Mouse (Mus musculus) CH12.LX (cell line): Measurements from ENCODE around the gene Tdrd12. TPM values are rescaled to one million over a fixed set of nuclear protein-coding genes. Genes with fewer than 3 reads are reported as not detected.

Experiments
- DNase-seq: peaks from one replicate; pipeline ENCODE4 v3.0.0-alpha.2; 2013; ENCODE audit errors: extremely low read depth
- H3K27ac ChIP-seq: 2 replicates; pipeline ENCODE4 v1.5.1; 2012; ENCODE audit warnings: low read depth, mild to moderate bottlenecking, control low read depth, moderate library complexity; ENCODE audit not compliant: insufficient read depth
- H3K27me3 ChIP-seq: replicated peaks from 2 replicates; pipeline ENCODE3; 2012; ENCODE audit warnings: inconsistent platforms
- H3K36me3 ChIP-seq, 2 experiments: replicated peaks in 1 of 2; 2 replicates each; pipeline versions ENCODE3 to v1.6.1; 2012; ENCODE audit warnings: inconsistent platforms in 1 of 2, low read length in 1 of 2, mild to moderate bottlenecking in 1 of 2, mixed read lengths in 1 of 2, moderate library complexity in 1 of 2; ENCODE audit not compliant: control insufficient read depth in 1 of 2, insufficient read depth in 1 of 2
- H3K4me1 ChIP-seq, 2 experiments: 2 replicates each; pipeline ENCODE4 v1.6.1; 2012; ENCODE audit warnings: inconsistent platforms in 1 of 2, moderate library complexity in 1 of 2; ENCODE audit not compliant: insufficient read depth in 2 of 2, control insufficient read depth in 1 of 2
- H3K4me2 ChIP-seq: 2 replicates; pipeline ENCODE4 v1.6.1; 2012; ENCODE audit warnings: low read depth, mild to moderate bottlenecking, control low read depth; ENCODE audit not compliant: poor library complexity, insufficient read depth, severe bottlenecking
- H3K4me3 ChIP-seq, 3 experiments: fragments of 150-350 bp in 1 of 3; sonication (generic) in 1 of 3; replicated peaks in 1 of 3; 2 replicates each; pipeline versions ENCODE3 to v1.5.1; 2011 to 2012; ENCODE audit warnings: low read depth in 2 of 3, low read length in 2 of 3, mild to moderate bottlenecking in 2 of 3, moderate library complexity in 2 of 3, control low read depth in 1 of 3, improper control_type of control experiment in 1 of 3, inconsistent platforms in 1 of 3, mixed read lengths in 1 of 3; ENCODE audit not compliant: poor library complexity in 1 of 3
- H3K79me2 ChIP-seq: replicated peaks from 2 replicates; pipeline ENCODE4 v1.6.1; 2012; ENCODE audit warnings: mild to moderate bottlenecking, moderate library complexity; ENCODE audit not compliant: control insufficient read depth, poor library complexity, insufficient read depth, severe bottlenecking; ENCODE audit errors: extremely low read depth
- H3K9ac ChIP-seq: 2 replicates; pipeline ENCODE4 v1.6.1; 2012; ENCODE audit warnings: low read depth, mild to moderate bottlenecking, control low read depth, moderate library complexity; ENCODE audit not compliant: insufficient read depth
- H3K9me3 ChIP-seq: replicated peaks from 2 replicates; pipeline ENCODE3; 2012; ENCODE audit warnings: low read length, inconsistent platforms, mixed read lengths
- BHLHE40 ChIP-seq: IDR thresholded peaks from 2 replicates; pipeline ENCODE4 v1.6.1; 2011; ENCODE audit warnings: mild to moderate bottlenecking, low read depth, low read length, improper control_type of control experiment
- CHD1 ChIP-seq: IDR thresholded peaks from 2 replicates; pipeline ENCODE4 v1.6.1; 2012; ENCODE audit warnings: low read depth, low read length, improper control_type of control experiment, inconsistent platforms
- CHD2 ChIP-seq: IDR thresholded peaks from 2 replicates; pipeline ENCODE4 v1.6.1; 2011; ENCODE audit warnings: low read length, improper control_type of control experiment
- CTCF ChIP-seq, 2 experiments: IDR thresholded peaks in 1 of 2; conservative IDR thresholded peaks in 1 of 2; 2 replicates each; pipeline ENCODE4 v1.5.1; 2011 to 2012; ENCODE audit warnings: low read depth in 2 of 2, low read length in 2 of 2, improper control_type of control experiment in 1 of 2, inconsistent platforms in 1 of 2, mild to moderate bottlenecking in 1 of 2, moderate library complexity in 1 of 2
- ELF1 ChIP-seq: IDR thresholded peaks from 2 replicates; pipeline ENCODE4 v1.6.1; 2014; ENCODE audit warnings: low read depth, mild to moderate bottlenecking, inconsistent platforms, low read length, improper control_type of control experiment
- EP300 ChIP-seq: IDR thresholded peaks from 2 replicates; pipeline ENCODE4 v1.6.1; 2011; ENCODE audit warnings: low read length, improper control_type of control experiment
- ETS1 ChIP-seq: conservative IDR thresholded peaks from 2 replicates; pipeline ENCODE4 v1.6.1; 2012; ENCODE audit warnings: low read depth, mild to moderate bottlenecking, inconsistent platforms, low read length, improper control_type of control experiment, moderate library complexity
- HCFC1 ChIP-seq: IDR thresholded peaks from 2 replicates; pipeline ENCODE4 v1.6.1; 2012; ENCODE audit warnings: low read depth, mild to moderate bottlenecking, inconsistent platforms, low read length, improper control_type of control experiment
- IRF4 ChIP-seq: IDR thresholded peaks from 2 replicates; pipeline ENCODE4 v1.6.1; 2014; ENCODE audit warnings: low read depth, mild to moderate bottlenecking, inconsistent platforms, low read length, improper control_type of control experiment
- JUN ChIP-seq: IDR thresholded peaks from 2 replicates; pipeline ENCODE4 v1.6.1; 2011; ENCODE audit warnings: low read depth, mild to moderate bottlenecking, low read length, improper control_type of control experiment, moderate library complexity; ENCODE audit not compliant: insufficient read depth
- MAFK ChIP-seq: IDR thresholded peaks from 2 replicates; pipeline ENCODE4 v1.6.1; 2011; ENCODE audit warnings: low read length, improper control_type of control experiment; ENCODE audit not compliant: insufficient replicate concordance
- MAZ ChIP-seq: IDR thresholded peaks from 2 replicates; pipeline ENCODE4 v1.6.1; 2012; ENCODE audit warnings: low read depth, mild to moderate bottlenecking, inconsistent platforms, low read length, improper control_type of control experiment, moderate library complexity
- NELFE ChIP-seq: IDR thresholded peaks from 2 replicates; pipeline ENCODE4 v1.6.1; 2011; ENCODE audit warnings: low read depth, low read length, improper control_type of control experiment
- POLR2A ChIP-seq: IDR thresholded peaks from 2 replicates; pipeline ENCODE4 v1.6.1; 2011; ENCODE audit warnings: low read depth, mild to moderate bottlenecking, improper control_type of control experiment, low read length
- POLR2AphosphoS2 ChIP-seq: IDR thresholded peaks from 2 replicates; pipeline ENCODE4 v1.6.1; 2011; ENCODE audit warnings: low read depth, low read length, improper control_type of control experiment
- RAD21 ChIP-seq: IDR thresholded peaks from 2 replicates; pipeline ENCODE4 v1.6.1; 2011; ENCODE audit warnings: low read depth, mild to moderate bottlenecking, low read length, improper control_type of control experiment, moderate library complexity
- SIN3A ChIP-seq: IDR thresholded peaks from 2 replicates; pipeline ENCODE4 v1.6.1; 2012; ENCODE audit warnings: low read length, improper control_type of control experiment, inconsistent platforms
- SMC3 ChIP-seq: IDR thresholded peaks from 2 replicates; pipeline ENCODE4 v1.6.1; 2011; ENCODE audit warnings: low read depth, low read length, improper control_type of control experiment
- TBP ChIP-seq: conservative IDR thresholded peaks from 2 replicates; pipeline ENCODE4 v1.6.1; 2011; ENCODE audit warnings: low read depth, low read length, improper control_type of control experiment
- TCF12 ChIP-seq: IDR thresholded peaks from 2 replicates; pipeline ENCODE4 v1.6.1; 2014; ENCODE audit warnings: low read depth, mild to moderate bottlenecking, inconsistent platforms, low read length, improper control_type of control experiment
- USF1 ChIP-seq: IDR thresholded peaks from 2 replicates; pipeline ENCODE4 v1.6.1; 2014; ENCODE audit warnings: low read depth, mild to moderate bottlenecking, inconsistent platforms, low read length, improper control_type of control experiment
- ZKSCAN1 ChIP-seq: IDR thresholded peaks from 2 replicates; pipeline ENCODE4 v1.6.1; 2012; ENCODE audit warnings: low read depth, inconsistent platforms, low read length, improper control_type of control experiment, borderline replicate concordance
- ZMIZ1 ChIP-seq: IDR thresholded peaks from 2 replicates; pipeline ENCODE4 v1.6.1; 2012; ENCODE audit warnings: low read depth, mild to moderate bottlenecking, inconsistent platforms, low read length, improper control_type of control experiment
- dilution Hi-C: fragments of 300-500 bp; cut with MboI; formaldehyde crosslinking; loops from 2 replicates; pipeline ENCODE4 v1.14.3; 2020; ENCODE audit warnings: low sequenced_read_pairs; ENCODE audit not compliant: extremely low pct_unique_long_range_greater_than_20kb, extremely low pct_ligation_motif_present
- in situ Hi-C: fragments of 300-500 bp; cut with MboI; formaldehyde crosslinking; loops from 3 replicates; pipeline ENCODE4 v1.14.3; 2019; ENCODE audit warnings: low sequenced_read_pairs, low pct_ligation_motif_present, low pct_unique_long_range_greater_than_20kb, mixed read lengths
- polyA plus RNA-seq: library from polyadenylated mRNA; unstranded; fragments of >175 nt; gene quantifications from 2 replicates; pipeline ENCODE4 v1.2.1, GENCODE M21; 2012; ENCODE audit warnings: low read depth; ENCODE audit not compliant: insufficient read length
- total RNA-seq, 2 experiments: library from RNA; depleted of rRNA; stranded (reverse); fragments of 300-350 nt in 1 of 2; fragments of >200 nt in 1 of 2; gene quantifications; 2 replicates each; pipeline ENCODE4 v1.2.3; 2012 to 2014

The Tdrd12 gene
- total and polyA plus RNA-seq, 3 experiments, result 0.08 to 0.21 (median 0.19) TPM

DNA sequence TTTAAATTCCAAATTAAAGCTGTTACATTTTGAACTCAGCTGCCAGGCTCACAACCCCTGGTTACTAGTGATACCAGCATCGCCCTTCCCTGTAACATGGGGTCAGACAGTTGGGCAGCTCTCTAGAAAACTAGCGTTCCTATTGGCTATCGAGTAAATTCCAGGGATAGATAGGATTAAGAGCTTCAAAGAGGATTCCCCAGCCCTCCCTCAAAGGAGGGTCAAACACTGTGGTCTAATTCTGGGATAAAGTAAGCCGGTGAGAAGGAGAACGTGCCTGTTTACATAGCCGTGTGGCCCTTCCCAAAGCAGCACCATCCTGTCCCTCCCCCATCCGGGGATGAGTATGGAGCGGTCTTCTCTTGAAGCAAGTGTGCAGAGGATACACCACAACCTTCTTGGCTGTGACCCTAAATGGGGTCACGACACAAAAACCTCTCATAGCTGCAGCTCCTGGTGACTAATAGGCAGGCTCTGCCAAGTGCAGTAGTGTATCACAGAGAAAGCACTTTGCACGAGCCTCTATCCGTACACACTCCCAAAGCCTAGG, 46.0 kb upstream of the Tdrd12 start:
- DNase-seq, result no peak
- in situ Hi-C loops, result no loop called here
- H3K27ac ChIP-seq, result no peak overlapping the region
- H3K9me3 ChIP-seq, result peaks cover 4% of the 10 kb centered on the region
- dilution Hi-C loops, result no loop called here
- H3K27me3 ChIP-seq, result peaks cover 27% of the 10 kb centered on the region
- peaks cover 0 to 2% of the 10 kb centered on the region in 2 experiments for H3K36me3 ChIP-seq
- H3K9ac ChIP-seq, result no peak overlapping the region
- TF ChIP-seq CHD1 (no peak), CHD2 (no peak), SMC3 (no peak), HCFC1 (no peak), MAFK (no peak), TBP (no peak), NELFE (no peak), MAZ (no peak), JUN (no peak), IRF4 (no peak), ZKSCAN1 (no peak), EP300 (no peak), POLR2AphosphoS2 (no peak), SIN3A (no peak), ELF1 (no peak), ZMIZ1 (no peak), BHLHE40 (no peak)
- H3K79me2 ChIP-seq, result 0 out of 2 replicates have a peak, but pooled peaks cover 4% of the 10 kb centered on the region
- H3K4me2 ChIP-seq, result no peak overlapping the region
- H3K4me3 ChIP-seq, result no peak overlapping the region
- peaks cover 8 to 29% of the 10 kb centered on the region in 2 experiments for H3K4me1 ChIP-seq

DNA sequence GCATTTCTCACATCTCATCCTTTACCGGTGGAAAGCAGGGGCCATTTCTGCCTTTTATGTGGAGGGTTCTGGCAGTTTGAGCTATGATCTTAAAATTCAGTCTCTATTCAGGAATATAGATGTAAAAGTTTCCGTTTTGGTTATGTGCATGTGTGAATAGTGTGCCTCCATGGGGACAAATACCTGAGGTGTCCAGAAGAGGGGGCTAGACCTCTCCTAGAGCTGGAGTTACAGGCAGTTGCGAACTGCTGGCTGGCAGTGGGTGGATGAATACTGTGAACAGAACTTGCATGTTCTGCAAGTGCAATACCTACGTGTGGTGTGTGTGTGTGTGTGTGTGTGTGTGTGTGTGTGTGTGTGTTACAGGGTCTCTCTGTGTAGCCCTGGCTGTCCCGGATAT, 45.2 kb upstream of the Tdrd12 start:
- no peak overlapping the region for H3K4me3 ChIP-seq
- dilution Hi-C loops (no loop called here), in situ Hi-C loops (no loop called here)
- DNase-seq, result peak; percentile 36
- peaks cover 8 to 20% of the 10 kb centered on the region in 2 experiments for H3K4me1 ChIP-seq
- H3K9me3 ChIP-seq, result peaks cover 4% of the 10 kb centered on the region
- H3K79me2 ChIP-seq, result 0 out of 2 replicates have a peak, but pooled peaks cover 4% of the 10 kb centered on the region
- no peaks in the 10 kb centered on the region for H3K36me3 ChIP-seq
- H3K27me3 ChIP-seq, result peaks cover 32% of the 10 kb centered on the region
- H3K4me2 ChIP-seq, result no peak overlapping the region
- no peak overlapping the region for H3K9ac ChIP-seq
- TF ChIP-seq ZMIZ1 (no peak), USF1 (no peak), SMC3 (peak; percentile 35), RAD21 (peak; percentile 32), ELF1 (no peak), ETS1 (no peak), NELFE (no peak), CTCF (conservative IDR thresholded peaks at IDR 0.05 in 1 of 2, IDR thresholded peaks at IDR 0.05 in 1 of 2; ENCODE audit: low read depth in 2 of 2, low read length in 2 of 2) (peak in 1 of 2 experiments; percentile 60; a peak in 2 of 4 replicates), TCF12 (no peak), POLR2A (no peak)
- H3K27ac ChIP-seq, result no peak overlapping the region
